Mouse (Mus musculus): Measurements from ENCODE around the gene Afg1l. TPM values are rescaled to one million over a fixed set of nuclear protein-coding genes. Genes with fewer than 3 reads are reported as not detected.

The Afg1l gene
- 8.7 and 9.1 TPM in 2 replicates for polyA plus RNA-seq (2015; fragmentation: Nextera tagmentation; extraction: Ambion mirVana)

DNA sequence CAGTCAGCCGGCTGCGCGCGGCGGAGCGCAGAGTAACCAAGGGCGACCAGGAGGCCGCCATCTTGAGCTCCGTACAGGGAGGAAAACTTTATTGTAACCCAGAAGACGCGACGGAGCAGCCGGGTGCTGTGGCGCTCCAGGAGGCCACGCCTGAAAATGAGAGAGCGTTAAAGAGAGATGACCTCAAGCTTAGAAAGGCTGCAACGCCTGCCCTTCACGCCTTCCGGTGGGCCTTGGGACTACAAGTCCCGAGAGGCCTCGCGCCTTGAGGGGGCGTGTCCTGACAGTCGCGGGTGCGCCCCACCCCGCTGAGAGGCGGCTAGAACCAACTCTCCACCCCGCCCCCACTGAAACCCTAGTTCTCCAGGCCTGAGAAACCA, at the start of gene Afg1l:
Gene Afg1l (minus strand): TSS at position 225 of the 380 bp plus-strand sequence.
- H3K9ac ChIP-seq, result peak within 1 kb of the TSS; percentile 84
- no peaks in the 10 kb centered on the region for H3K36me3 ChIP-seq
- peak within 1 kb of the TSS; percentile 94 for H3K27ac ChIP-seq
- no peaks in the 10 kb centered on the region for H3K9me3 ChIP-seq
- peak within 1 kb of the TSS; percentile 73 for H3K4me3 ChIP-seq
- H3K27me3 ChIP-seq, result no peaks in the 10 kb centered on the region
- H3K4me2 ChIP-seq, result peak within 1 kb of the TSS; percentile 82
- peak; percentile 97 for ATAC-seq (ENCODE audit: borderline replicate concordance, extremely low read depth, low FRiP score, low TSS enrichment)
- peaks cover 7% of the 10 kb centered on the region; the same call in 1 of the 2 replicates for H3K4me1 ChIP-seq
- WGBS, result under 1% methylated on average over 29 of the region's 29 CpGs

DNA sequence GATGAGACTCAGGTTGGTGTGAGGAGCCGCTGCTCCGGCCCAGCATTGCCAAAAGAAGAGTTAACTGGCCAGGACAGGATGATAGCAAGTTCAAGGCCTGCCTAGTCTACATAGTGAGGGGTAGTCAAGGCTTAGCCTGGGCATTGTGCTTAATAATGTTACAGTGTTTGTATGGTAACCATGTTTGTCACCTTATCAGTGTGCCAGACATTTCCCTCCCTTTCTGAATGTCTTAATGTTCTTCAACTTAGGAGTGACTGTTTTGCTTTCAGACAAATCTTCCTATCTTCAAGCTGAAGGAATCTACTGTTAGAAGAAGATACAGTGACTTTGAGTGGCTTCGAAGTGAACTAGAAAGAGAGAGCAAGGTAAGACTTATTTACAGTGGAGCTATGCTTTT, 47.3 kb upstream of the Afg1l start:
- Histone ChIP-seq H3K4me2 (no peak overlapping the region), H3K4me3 (no peak overlapping the region), H3K36me3 (peaks cover 37% of the 10 kb centered on the region), H3K4me1 (peaks cover 4% of the 10 kb centered on the region; the same call in 1 of the 2 replicates), H3K27me3 (no peaks in the 10 kb centered on the region), H3K9ac (no peak overlapping the region), H3K27ac (no peak overlapping the region), H3K9me3 (no peaks in the 10 kb centered on the region)
- no peak for ATAC-seq (ENCODE audit: borderline replicate concordance, extremely low read depth, low FRiP score, low TSS enrichment)
- 89% methylated on average over 3 of the region's 3 CpGs for WGBS

DNA sequence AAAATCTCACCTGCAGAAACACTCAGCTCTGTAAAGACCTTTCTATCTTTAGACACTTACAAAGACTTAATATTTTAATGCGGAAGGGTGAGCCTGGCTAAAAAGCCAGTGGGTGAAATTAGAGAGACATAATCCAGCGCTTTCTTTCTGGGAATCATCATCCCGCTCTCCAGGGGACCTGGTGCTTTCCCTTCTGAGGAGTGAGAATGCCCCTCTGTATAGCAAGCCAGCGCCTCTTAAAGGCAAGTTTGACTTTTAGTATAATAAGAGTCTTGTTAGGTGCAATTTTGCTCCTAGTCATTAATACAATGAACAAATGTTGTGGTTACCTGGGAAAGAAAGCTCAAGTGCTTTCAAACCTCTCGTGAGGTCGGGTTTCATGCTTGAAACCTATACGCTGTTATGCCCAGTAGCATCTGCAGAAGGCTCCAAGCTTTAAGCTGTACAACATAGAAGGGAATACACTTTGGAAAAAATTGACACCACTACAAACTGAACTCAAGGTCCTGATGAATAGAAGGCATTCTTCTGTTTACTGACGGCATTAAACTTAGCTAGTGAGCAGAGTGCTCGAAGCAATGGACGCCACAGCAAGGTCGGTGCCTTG, 45.3 kb upstream of the Afg1l start:
- no peak for ATAC-seq (ENCODE audit: borderline replicate concordance, extremely low read depth, low FRiP score, low TSS enrichment)
- Histone ChIP-seq H3K4me3 (no peak overlapping the region), H3K27ac (peak overlapping the region; percentile 9), H3K9me3 (no peaks in the 10 kb centered on the region), H3K9ac (no peak overlapping the region), H3K27me3 (no peaks in the 10 kb centered on the region), H3K4me2 (no peak overlapping the region), H3K36me3 (peaks cover 26% of the 10 kb centered on the region), H3K4me1 (peaks cover 7% of the 10 kb centered on the region; the same call in 1 of the 2 replicates)
- WGBS, result 61% methylated on average over 11 of the region's 11 CpGs

DNA sequence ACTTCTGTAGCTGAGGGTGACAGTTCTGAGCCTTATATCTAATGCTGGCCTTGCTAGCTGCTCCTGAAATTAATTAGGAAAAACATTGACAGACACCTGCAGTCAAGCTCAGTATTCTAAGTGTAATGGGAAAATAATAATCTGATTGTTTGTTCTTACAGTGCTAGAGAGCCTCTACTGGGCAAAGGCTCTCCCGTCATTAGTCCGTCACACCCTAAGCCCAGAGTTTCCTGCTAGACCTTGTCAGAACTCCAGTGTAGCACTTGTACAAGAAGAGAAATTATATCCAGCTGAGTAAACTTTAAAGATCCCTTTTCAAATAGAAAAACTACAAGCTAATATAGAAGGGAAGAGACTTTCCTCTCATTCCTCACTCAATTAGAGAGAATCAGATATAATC, 44.5 kb upstream of the Afg1l start:
- Histone ChIP-seq H3K4me1 (peaks cover 7% of the 10 kb centered on the region; the same call in 1 of the 2 replicates), H3K27me3 (no peaks in the 10 kb centered on the region), H3K9ac (no peak overlapping the region), H3K36me3 (peaks cover 19% of the 10 kb centered on the region), H3K4me2 (no peak overlapping the region), H3K9me3 (no peaks in the 10 kb centered on the region), H3K4me3 (no peak overlapping the region), H3K27ac (peak overlapping the region; percentile 9; the same call in 1 of the 2 replicates)
- WGBS, result 43% methylated on average over 2 of the region's 2 CpGs
- ATAC-seq (ENCODE audit: borderline replicate concordance, extremely low read depth, low FRiP score, low TSS enrichment), result no peak

DNA sequence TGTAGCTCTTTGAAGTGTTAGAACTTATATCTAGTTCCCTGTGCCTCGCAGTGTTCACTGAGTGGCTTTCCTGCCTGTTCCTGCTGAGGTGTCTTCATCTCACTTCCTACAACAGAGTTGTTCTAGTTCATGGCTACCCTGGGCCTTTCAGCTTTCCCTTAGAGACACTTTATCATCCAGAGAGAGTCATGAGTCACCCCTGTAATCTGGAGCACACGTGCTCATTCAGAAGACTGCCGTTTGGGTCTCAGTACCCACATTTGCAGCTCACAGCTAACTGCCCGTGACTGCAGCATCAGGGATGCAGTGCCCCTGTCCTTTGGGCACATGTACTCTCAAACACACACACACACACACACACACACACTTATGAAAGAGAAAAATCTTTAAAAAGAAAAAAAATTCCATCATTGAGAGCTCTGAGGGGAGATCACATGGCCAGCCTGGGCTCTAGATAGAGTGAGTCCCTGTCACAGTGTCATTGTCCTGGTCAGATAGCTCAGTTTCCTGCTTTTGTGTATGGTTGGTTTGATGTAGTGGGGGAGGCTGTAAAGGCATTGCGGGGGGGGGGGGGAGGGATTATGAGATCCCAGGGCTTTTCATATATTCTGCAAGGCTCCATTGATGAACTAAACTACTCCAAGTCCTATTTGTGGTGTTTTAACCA, 43.1 kb upstream of the Afg1l start:
- H3K9me3 ChIP-seq, result no peaks in the 10 kb centered on the region
- H3K4me3 ChIP-seq, result no peak overlapping the region
- no peaks in the 10 kb centered on the region for H3K27me3 ChIP-seq
- 0 out of 2 replicates have a peak overlapping the region, but pooled peaks have one; percentile 8 for H3K27ac ChIP-seq
- no peak for ATAC-seq (ENCODE audit: borderline replicate concordance, extremely low read depth, low FRiP score, low TSS enrichment)
- peaks cover 7% of the 10 kb centered on the region; the same call in 1 of the 2 replicates for H3K4me1 ChIP-seq
- H3K36me3 ChIP-seq, result peaks cover 10% of the 10 kb centered on the region; the same call in 1 of the 2 replicates
- WGBS, result 53% methylated on average over 5 of the region's 5 CpGs
- no peak overlapping the region for H3K9ac ChIP-seq
- H3K4me2 ChIP-seq, result no peak overlapping the region

DNA sequence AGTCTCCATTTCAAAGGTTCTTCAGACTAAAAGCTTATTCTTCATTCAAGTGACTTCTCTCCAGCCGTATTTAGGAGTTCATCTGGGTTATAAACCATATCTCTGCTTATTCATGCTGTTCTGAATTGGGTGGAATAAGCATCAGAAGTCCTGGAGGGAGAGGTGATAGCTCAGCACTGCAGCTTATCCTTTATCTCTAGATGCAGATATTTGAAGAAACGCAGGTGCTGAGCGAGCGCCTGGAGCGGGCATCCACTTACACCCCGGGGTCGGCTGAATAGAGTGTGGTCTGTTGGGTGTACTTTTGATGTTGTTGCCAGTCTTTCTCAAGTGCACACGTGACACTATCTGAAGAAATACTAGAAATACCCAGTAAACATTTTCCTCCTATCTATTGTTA, 40.0 kb upstream of the Afg1l start:
- Histone ChIP-seq H3K4me2 (no peak overlapping the region), H3K4me3 (no peak overlapping the region), H3K27ac (no peak overlapping the region), H3K9ac (no peak overlapping the region), H3K36me3 (no peaks in the 10 kb centered on the region), H3K9me3 (no peaks in the 10 kb centered on the region), H3K27me3 (no peaks in the 10 kb centered on the region), H3K4me1 (peaks cover 7% of the 10 kb centered on the region; the same call in 1 of the 2 replicates)
- WGBS, result 69% methylated on average over 8 of the region's 8 CpGs
- no peak for ATAC-seq (ENCODE audit: borderline replicate concordance, extremely low read depth, low FRiP score, low TSS enrichment)

DNA sequence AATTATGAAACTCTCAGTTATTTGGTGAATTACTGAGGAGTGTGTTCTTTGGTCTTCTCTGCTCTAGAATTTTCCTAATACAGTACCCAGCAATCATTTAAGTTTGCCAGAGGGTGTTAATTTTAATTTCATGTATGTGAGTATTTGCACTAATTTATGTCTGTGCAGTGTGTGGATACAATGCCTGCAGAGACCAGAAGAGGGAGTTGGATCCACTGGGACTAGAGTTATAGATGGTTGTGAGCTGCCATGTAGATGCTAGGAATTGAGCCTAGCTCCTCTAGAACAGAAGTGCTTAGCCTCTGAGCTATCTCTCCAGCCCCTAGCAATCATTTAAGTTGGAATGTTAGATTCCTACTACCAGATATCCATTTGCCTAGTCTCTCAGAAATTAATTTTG, 35.8 kb upstream of the Afg1l start:
- H3K4me3 ChIP-seq, result no peak overlapping the region
- H3K4me1 ChIP-seq, result no peaks in the 10 kb centered on the region
- H3K9ac ChIP-seq, result no peak overlapping the region
- no peak overlapping the region for H3K27ac ChIP-seq
- peaks cover 9% of the 10 kb centered on the region; the same call in 1 of the 2 replicates for H3K36me3 ChIP-seq
- no peak for ATAC-seq (ENCODE audit: borderline replicate concordance, extremely low read depth, low FRiP score, low TSS enrichment)
- no peak overlapping the region for H3K4me2 ChIP-seq
- no peaks in the 10 kb centered on the region for H3K9me3 ChIP-seq
- H3K27me3 ChIP-seq, result no peaks in the 10 kb centered on the region

DNA sequence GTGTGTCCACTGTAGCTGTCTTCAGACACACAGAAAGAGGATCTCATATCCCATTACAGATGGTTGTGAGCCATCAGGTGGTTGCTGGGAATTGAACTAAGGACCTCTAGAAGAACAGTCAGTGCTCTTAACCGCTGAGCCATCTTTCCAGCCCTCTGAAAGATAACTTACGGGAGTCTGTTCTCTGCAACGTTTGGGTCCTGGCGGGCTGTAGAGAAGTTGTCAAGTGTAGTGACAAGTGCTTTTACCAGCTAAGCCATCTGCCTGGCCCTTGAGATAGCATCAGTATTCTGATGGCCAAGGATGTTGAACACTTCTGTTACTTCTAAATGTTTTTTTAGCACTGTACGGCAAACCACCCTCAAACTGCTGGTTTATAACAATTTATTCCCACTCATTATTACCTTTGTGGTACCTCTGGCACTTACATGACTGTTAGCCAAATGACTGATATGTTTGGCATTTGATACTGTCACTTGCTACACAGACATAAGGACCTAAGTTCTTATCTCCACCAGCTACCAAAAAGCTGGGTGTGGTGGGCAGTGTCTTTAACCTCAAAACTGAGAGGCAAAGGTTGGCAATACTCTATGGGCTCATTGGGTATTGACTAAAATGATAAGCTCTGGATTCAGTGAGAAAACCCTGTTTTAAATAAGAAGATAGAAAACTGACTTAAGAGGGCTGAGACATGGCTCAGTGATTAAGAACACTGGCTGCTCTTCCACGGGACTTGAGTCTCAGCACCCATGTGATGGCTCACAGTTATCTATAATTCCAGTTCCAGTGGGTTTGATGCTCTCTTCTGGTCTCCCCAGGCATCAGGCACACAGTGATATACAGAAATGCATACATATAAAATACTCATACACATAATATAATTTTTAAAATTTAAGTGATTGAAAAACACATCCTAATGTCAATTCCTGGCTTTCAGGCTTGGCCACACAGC, 33.1 kb upstream of the Afg1l start:
- Histone ChIP-seq H3K36me3 (peaks cover 21% of the 10 kb centered on the region; the same call in 1 of the 2 replicates), H3K4me2 (no peak overlapping the region), H3K4me3 (no peak overlapping the region), H3K27me3 (no peaks in the 10 kb centered on the region), H3K4me1 (no peaks in the 10 kb centered on the region; the same call in 1 of the 2 replicates), H3K9ac (no peak overlapping the region), H3K27ac (no peak overlapping the region), H3K9me3 (no peaks in the 10 kb centered on the region)
- ATAC-seq (ENCODE audit: borderline replicate concordance, extremely low read depth, low FRiP score, low TSS enrichment), result no peak
- WGBS, result 87% methylated on average over 6 of the region's 6 CpGs

DNA sequence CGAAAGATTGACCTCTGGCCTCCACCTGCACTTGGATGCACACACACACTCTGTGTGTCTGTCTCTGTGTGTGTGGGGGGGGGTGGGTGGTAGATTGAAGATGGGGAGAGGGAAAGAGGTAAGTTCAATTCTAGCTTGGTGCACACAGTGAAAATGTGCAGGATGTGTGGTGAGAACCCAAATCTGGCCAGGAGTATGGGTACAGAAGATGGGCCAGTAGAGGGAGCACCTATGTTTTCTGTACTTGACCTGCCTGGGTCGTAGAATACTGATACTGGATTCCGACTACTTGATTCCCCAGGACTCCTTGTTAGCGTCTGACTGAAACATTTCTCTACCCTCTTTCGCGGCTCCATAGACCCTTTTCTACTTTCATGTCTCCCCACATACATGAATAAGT, 31.8 kb upstream of the Afg1l start:
- Histone ChIP-seq H3K27ac (no peak overlapping the region), H3K4me2 (no peak overlapping the region), H3K9ac (no peak overlapping the region), H3K4me3 (no peak overlapping the region), H3K36me3 (peaks cover 21% of the 10 kb centered on the region; the same call in 1 of the 2 replicates), H3K4me1 (no peaks in the 10 kb centered on the region; the same call in 1 of the 2 replicates), H3K27me3 (no peaks in the 10 kb centered on the region), H3K9me3 (no peaks in the 10 kb centered on the region)
- ATAC-seq (ENCODE audit: borderline replicate concordance, extremely low read depth, low FRiP score, low TSS enrichment), result no peak
- 85% methylated on average over 6 of the region's 6 CpGs for WGBS

DNA sequence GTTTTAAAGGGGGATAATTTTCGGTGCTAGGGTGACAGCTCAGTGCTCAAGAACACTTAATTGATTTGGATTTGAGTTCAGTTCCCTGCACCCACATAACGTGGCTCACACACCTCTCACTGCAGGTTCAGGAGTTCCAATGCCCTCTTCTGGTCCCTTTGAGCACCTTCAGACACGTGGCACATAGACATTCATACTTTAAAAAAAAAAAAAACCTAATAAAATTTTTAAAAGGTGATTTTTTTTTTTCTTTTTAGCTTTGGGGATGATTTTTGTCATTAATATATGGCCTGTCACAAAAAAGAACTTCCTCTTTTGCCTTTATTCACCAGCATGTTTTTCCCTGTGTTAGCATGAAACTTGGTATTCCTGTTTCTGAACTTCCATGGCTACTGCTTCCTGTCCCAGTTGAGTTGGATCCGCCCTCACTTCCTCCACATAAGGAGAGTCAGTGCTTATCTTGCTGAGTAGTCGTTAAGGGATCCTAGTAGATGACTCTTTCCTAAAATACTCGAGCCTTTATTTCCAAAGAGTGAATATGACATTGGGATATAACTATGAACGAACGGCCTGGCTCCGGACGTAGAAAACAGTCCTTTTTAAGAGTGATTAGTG, 25.8 kb upstream of the Afg1l start:
- H3K4me1 ChIP-seq, result peaks cover 9% of the 10 kb centered on the region

More for the DNA sequence above, 25.8 kb upstream of the Afg1l start:
- Histone ChIP-seq H3K4me2 (peak overlapping the region; percentile 75), H3K4me3 (no peak overlapping the region), H3K9ac (no peak overlapping the region), H3K36me3 (peaks cover 12% of the 10 kb centered on the region; the same call in 1 of the 2 replicates), H3K9me3 (no peaks in the 10 kb centered on the region), H3K27me3 (no peaks in the 10 kb centered on the region), H3K27ac (no peak overlapping the region)
- WGBS, result 69% methylated on average over 10 of the region's 10 CpGs
- ATAC-seq (ENCODE audit: borderline replicate concordance, extremely low read depth, low FRiP score, low TSS enrichment), result no peak
